Mouse (Mus musculus) limb, embryonic 13.5 days (tissue): ENCODE measurements around the gene Snapin. TPM values are rescaled to one million over a fixed set of nuclear protein-coding genes. Genes with fewer than 3 reads are reported as not detected.

Experiments
- ATAC-seq: fragments of 200-750 bp; cut with Nextera tagmentation; 2 replicates; pipeline ENCODE4 v1.8.0; 2017; ENCODE audit warnings: low read depth, moderate number of reproducible peaks, moderate TSS enrichment; ENCODE audit not compliant: low FRiP score
- H3K27ac ChIP-seq: fragments of 300-500 bp; sonication (generic); 2 replicates; pipeline ENCODE4 v1.5.1; 2015; ENCODE audit warnings: inconsistent platforms, mild to moderate bottlenecking, moderate library complexity
- H3K27me3 ChIP-seq: fragments of 300-500 bp; sonication (generic); 2 replicates; pipeline ENCODE4 v1.6.1; 2015; ENCODE audit warnings: mild to moderate bottlenecking, inconsistent platforms
- H3K36me3 ChIP-seq: fragments of 300-500 bp; sonication (generic); 2 replicates; pipeline ENCODE4 v1.6.1; 2015; ENCODE audit warnings: inconsistent platforms, mild to moderate bottlenecking, moderate library complexity
- H3K4me1 ChIP-seq: fragments of 300-500 bp; sonication (generic); 2 replicates; pipeline ENCODE4 v1.6.1; 2015; ENCODE audit warnings: inconsistent platforms
- H3K4me2 ChIP-seq: fragments of 300-500 bp; sonication (generic); replicated peaks from 2 replicates; pipeline ENCODE4 v1.6.1; 2015; ENCODE audit warnings: inconsistent platforms, mild to moderate bottlenecking, moderate library complexity
- H3K4me3 ChIP-seq: fragments of 300-500 bp; sonication (generic); 2 replicates; pipeline ENCODE4 v1.5.1; 2015; ENCODE audit warnings: moderate library complexity, mild to moderate bottlenecking, inconsistent platforms
- H3K9ac ChIP-seq: fragments of 300-500 bp; sonication (generic); 2 replicates; pipeline ENCODE4 v1.6.1; 2015; ENCODE audit warnings: mild to moderate bottlenecking, inconsistent platforms
- H3K9me3 ChIP-seq: fragments of 300-500 bp; sonication (generic); 2 replicates; pipeline ENCODE4 v1.6.1; 2016; ENCODE audit warnings: inconsistent platforms
- WGBS: fragments of 180-500 bp; shearing (Covaris S2); methylation state at CpG from one replicate; pipeline ENCODE4 v1.1.7; 2015; 5-methylcytosine and 5-hydroxymethylcytosine counted together
- polyA plus RNA-seq: library from polyadenylated mRNA; unstranded; fragments of >200 nt; fragmentation: Nextera tagmentation; extraction: Ambion mirVana; gene quantifications from 2 replicates; pipeline ENCODE4 v1.2.1, GENCODE M21; 2015

Snapin gene
- 83.1 and 85.4 TPM in 2 replicates for polyA plus RNA-seq

GRCm38 (mm10) chr3:90490696-90491256, at the start of gene Snapin:
Gene Snapin, minus strand, starts transcription at chr3:90491033.
- Histone ChIP-seq H3K4me3 (peak within 1 kb of the TSS; percentile 73), H3K9me3 (no peaks in the 10 kb centered on the region), H3K9ac (peak within 1 kb of the TSS; percentile 73), H3K27me3 (no peaks in the 10 kb centered on the region), H3K4me1 (peaks cover 9% of the 10 kb centered on the region), H3K36me3 (peaks cover 43% of the 10 kb centered on the region), H3K4me2 (peak within 1 kb of the TSS; percentile 71), H3K27ac (no peak within 1 kb of the TSS; the same call in 1 of the 2 replicates)
- ATAC-seq, result peak; percentile 98
- under 1% methylated on average over 37 of the region's 37 CpGs for WGBS

DNA sequence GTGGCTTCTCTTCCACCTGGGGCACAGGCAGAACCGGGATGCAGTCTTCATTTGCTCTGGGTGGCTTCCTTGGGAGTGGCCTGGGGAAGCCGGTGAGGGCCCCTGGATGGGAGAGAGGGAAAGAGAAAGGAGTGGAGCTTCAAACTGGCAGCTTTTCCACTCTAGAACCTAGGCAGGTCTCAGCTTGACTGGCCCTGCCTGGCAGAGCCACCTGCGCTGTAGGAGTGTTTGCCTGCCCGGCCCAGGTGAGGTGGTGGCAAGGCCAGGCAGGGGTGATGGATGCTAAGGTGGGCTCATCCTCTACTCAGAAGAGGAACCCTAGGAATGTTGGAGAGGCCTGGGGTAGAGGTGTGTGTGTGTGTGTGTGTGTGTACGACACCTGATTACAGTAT, 47.1 kb upstream of the Snapin start:
- Histone ChIP-seq H3K9me3 (no peaks in the 10 kb centered on the region), H3K4me2 (peak overlapping the region; percentile 41), H3K27ac (no peak overlapping the region), H3K36me3 (no peaks in the 10 kb centered on the region), H3K9ac (peak overlapping the region; percentile 45; the same call in 1 of the 2 replicates), H3K4me1 (peaks cover 9% of the 10 kb centered on the region; the same call in 1 of the 2 replicates), H3K27me3 (0 out of 2 replicates have a peak, but pooled peaks cover 4% of the 10 kb centered on the region), H3K4me3 (no peak overlapping the region)
- ATAC-seq, result no peak
- 77% methylated on average over 5 of the region's 5 CpGs for WGBS

GRCm38 (mm10) chr3:90537141-90537904, 46.5 kb upstream of the Snapin start, which contains the start of gene S100a16:
Gene S100a16, plus strand, starts transcription at chr3:90537254.
- no peak within 1 kb of the TSS for H3K27ac ChIP-seq
- peaks cover 9% of the 10 kb centered on the region; the same call in 1 of the 2 replicates for H3K4me1 ChIP-seq
- no peaks in the 10 kb centered on the region for H3K9me3 ChIP-seq
- H3K9ac ChIP-seq, result peak within 1 kb of the TSS; percentile 45; the same call in 1 of the 2 replicates
- peak within 1 kb of the TSS; percentile 41 for H3K4me2 ChIP-seq
- peak within 1 kb of the TSS; percentile 11; the same call in 1 of the 2 replicates for H3K4me3 ChIP-seq
- peak; percentile 58; the same call in 1 of the 2 replicates for ATAC-seq
- 43% methylated on average over 10 of the region's 10 CpGs for WGBS
- no peaks in the 10 kb centered on the region for H3K36me3 ChIP-seq
- 0 out of 2 replicates have a peak, but pooled peaks cover 4% of the 10 kb centered on the region for H3K27me3 ChIP-seq

DNA sequence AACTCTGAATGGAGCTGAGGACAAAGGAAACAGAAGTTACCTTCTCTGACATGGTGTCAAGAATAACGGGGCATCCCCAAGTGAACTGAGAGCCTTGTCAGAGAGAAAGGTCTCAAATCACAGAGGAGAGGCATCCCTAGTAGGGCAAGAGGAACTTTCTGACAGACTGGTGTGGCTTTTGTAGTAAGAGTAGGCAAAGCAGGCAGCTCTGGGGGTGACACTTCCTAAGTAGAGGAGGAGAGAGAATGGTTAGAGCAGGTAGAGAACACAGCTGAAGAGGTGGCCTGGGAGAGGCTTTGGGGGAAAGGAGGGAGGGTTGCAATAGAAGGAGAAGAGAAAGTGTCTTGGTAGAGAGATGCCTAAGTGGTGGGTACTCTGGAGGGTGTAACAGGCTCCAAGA, 44.6 kb upstream of the Snapin start:
- Histone ChIP-seq H3K9ac (no peak overlapping the region), H3K9me3 (no peaks in the 10 kb centered on the region), H3K4me3 (no peak overlapping the region), H3K27ac (no peak overlapping the region), H3K4me1 (peaks cover 9% of the 10 kb centered on the region; the same call in 1 of the 2 replicates), H3K27me3 (0 out of 2 replicates have a peak, but pooled peaks cover 4% of the 10 kb centered on the region), H3K4me2 (no peak overlapping the region), H3K36me3 (no peaks in the 10 kb centered on the region)
- WGBS, result 73% methylated on average over 1 of the region's 1 CpGs
- no peak for ATAC-seq

GRCm38 (mm10) chr3:90531713-90532112, 40.9 kb upstream of the Snapin start:
- no peaks in the 10 kb centered on the region for H3K27me3 ChIP-seq
- H3K27ac ChIP-seq, result no peak overlapping the region
- no peaks in the 10 kb centered on the region for H3K9me3 ChIP-seq
- no peaks in the 10 kb centered on the region for H3K4me1 ChIP-seq
- H3K36me3 ChIP-seq, result no peaks in the 10 kb centered on the region
- no peak overlapping the region for H3K9ac ChIP-seq
- H3K4me2 ChIP-seq, result no peak overlapping the region
- whole genome bisulfite sequencing, result 61% methylated on average over 5 of the region's 5 CpGs
- no peak overlapping the region for H3K4me3 ChIP-seq
- ATAC-seq, result no peak

DNA sequence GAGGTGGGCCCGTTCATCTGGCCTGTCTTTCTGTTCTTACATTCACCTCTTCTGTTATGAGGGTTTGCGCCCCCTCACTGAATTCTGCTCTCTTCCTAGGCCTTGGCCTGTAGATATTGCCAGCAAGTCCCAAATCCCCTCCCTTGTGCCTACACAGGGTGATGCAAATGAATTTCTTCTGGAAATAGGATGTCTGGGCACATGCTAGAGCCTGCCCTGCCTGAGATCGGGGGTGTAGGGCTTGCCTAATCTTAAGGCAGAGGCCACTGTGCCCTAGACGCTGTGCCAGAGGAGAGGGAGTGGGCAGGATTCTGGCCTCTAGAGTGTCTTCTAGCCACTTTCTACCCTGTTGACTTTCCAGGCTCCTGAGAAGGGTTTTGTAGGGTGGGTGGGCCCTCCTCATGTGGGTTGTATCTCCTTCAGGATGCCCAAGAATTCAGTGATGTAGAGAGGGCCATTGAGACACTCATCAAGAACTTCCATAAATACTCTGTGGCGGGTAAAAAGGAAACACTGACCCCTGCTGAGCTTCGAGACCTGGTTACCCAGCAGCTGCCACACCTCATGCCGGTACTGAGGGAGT, 36.5 kb upstream of the Snapin start:
- WGBS, result 86% methylated on average over 7 of the region's 7 CpGs
- Histone ChIP-seq H3K9me3 (no peaks in the 10 kb centered on the region), H3K4me3 (no peak overlapping the region), H3K27ac (no peak overlapping the region), H3K36me3 (no peaks in the 10 kb centered on the region), H3K9ac (no peak overlapping the region), H3K27me3 (no peaks in the 10 kb centered on the region), H3K4me1 (no peaks in the 10 kb centered on the region), H3K4me2 (no peak overlapping the region)
- ATAC-seq, result no peak

- ATAC-seq, result no peak
Measured at GRCm38 (mm10) chr3:90526580-90526979, 35.7 kb upstream of the Snapin start, which contains the start of gene S100a14. Gene S100a14, plus strand, starts transcription at chr3:90526856.

DNA sequence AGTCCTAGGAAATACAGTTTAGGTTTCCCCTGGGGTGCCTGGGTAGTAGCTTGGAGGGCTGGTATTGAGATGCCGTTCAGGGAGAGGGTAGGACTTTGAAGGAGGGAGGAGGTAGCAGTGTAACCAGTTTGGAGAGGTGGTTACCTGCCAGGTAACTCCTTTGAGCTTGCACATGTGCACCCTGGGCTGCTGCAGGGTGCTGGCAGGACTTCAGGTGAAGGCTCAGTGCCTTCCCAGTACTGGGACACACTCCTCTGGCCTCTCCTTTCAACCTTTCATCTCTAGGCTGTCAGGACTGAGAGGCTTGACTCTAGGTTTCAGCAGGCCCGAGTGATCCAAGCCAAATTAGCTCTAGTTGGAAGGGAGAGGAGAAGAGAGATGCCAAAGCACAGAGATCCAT, 35.2 kb upstream of the Snapin start:
- no peak for ATAC-seq
- H3K9me3 ChIP-seq, result no peaks in the 10 kb centered on the region
- H3K27ac ChIP-seq, result no peak overlapping the region

More at GRCm38 (mm10) chr3:90526580-90526979, 35.7 kb upstream of the Snapin start, which contains the start of gene S100a14:
- Histone ChIP-seq H3K4me3 (no peak within 1 kb of the TSS), H3K4me2 (no peak within 1 kb of the TSS), H3K27me3 (no peaks in the 10 kb centered on the region), H3K27ac (no peak within 1 kb of the TSS), H3K9ac (no peak within 1 kb of the TSS), H3K4me1 (no peaks in the 10 kb centered on the region), H3K9me3 (no peaks in the 10 kb centered on the region), H3K36me3 (no peaks in the 10 kb centered on the region)
- WGBS, result 57% methylated on average over 5 of the region's 5 CpGs

GRCm38 (mm10) chr3:90525421-90525820, 34.6 kb upstream of the Snapin start:
- no peak for ATAC-seq
- WGBS, result 68% methylated on average over 4 of the region's 4 CpGs
- H3K4me1 ChIP-seq, result no peaks in the 10 kb centered on the region
- H3K27me3 ChIP-seq, result no peaks in the 10 kb centered on the region
- no peak overlapping the region for H3K4me3 ChIP-seq
- no peak overlapping the region for H3K4me2 ChIP-seq
- H3K36me3 ChIP-seq, result no peaks in the 10 kb centered on the region
- no peak overlapping the region for H3K27ac ChIP-seq
- no peak overlapping the region for H3K9ac ChIP-seq
- H3K9me3 ChIP-seq, result no peaks in the 10 kb centered on the region

More for the DNA sequence above, 35.2 kb upstream of the Snapin start:
- no peaks in the 10 kb centered on the region for H3K36me3 ChIP-seq
- H3K4me2 ChIP-seq, result no peak overlapping the region
- no peaks in the 10 kb centered on the region for H3K27me3 ChIP-seq
- no peak overlapping the region for H3K4me3 ChIP-seq
- H3K4me1 ChIP-seq, result no peaks in the 10 kb centered on the region
- no peak overlapping the region for H3K9ac ChIP-seq
- WGBS, result 75% methylated on average over 2 of the region's 2 CpGs

- 81% methylated on average over 4 of the region's 4 CpGs for WGBS
- Histone ChIP-seq H3K27ac (no peak overlapping the region), H3K9ac (no peak overlapping the region), H3K36me3 (no peaks in the 10 kb centered on the region), H3K4me1 (peaks cover 17% of the 10 kb centered on the region), H3K27me3 (peaks cover 14% of the 10 kb centered on the region), H3K4me2 (no peak overlapping the region), H3K9me3 (no peaks in the 10 kb centered on the region), H3K4me3 (no peak overlapping the region)
- ATAC-seq, result no peak
Measured at GRCm38 (mm10) chr3:90517711-90518110, 26.9 kb upstream of the Snapin start.

DNA sequence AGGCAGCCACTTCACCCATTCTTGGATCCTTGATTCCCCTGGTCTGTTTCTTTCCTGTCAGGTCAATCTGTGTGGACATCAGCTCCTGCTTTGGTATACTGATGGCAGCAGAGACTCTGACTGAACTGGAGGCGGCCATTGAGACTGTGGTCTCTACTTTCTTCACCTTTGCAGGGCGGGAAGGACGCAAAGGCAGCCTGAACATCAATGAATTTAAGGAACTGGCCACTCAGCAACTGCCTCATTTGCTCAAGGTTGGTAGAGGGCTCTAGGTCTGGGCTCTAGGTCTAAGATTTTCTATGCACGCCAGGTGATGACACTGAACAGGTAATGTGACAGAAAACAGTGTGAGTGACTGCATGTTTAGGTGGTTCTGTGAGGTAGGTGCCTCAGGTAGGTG, 25.0 kb upstream of the Snapin start:
- no peak overlapping the region for H3K27ac ChIP-seq
- H3K27me3 ChIP-seq, result peaks cover 19% of the 10 kb centered on the region
- no peak overlapping the region for H3K9ac ChIP-seq
- no peaks in the 10 kb centered on the region for H3K9me3 ChIP-seq
- no peak for ATAC-seq
- 87% methylated on average over 4 of the region's 4 CpGs for WGBS
- H3K4me1 ChIP-seq, result peaks cover 17% of the 10 kb centered on the region
- no peaks in the 10 kb centered on the region for H3K36me3 ChIP-seq
- H3K4me2 ChIP-seq, result peak overlapping the region; percentile 81; the same call in 1 of the 2 replicates
- no peak overlapping the region for H3K4me3 ChIP-seq

GRCm38 (mm10) chr3:90515242-90515641, 24.4 kb upstream of the Snapin start:
- peaks cover 17% of the 10 kb centered on the region for H3K4me1 ChIP-seq
- 50% methylated on average over 1 of the region's 1 CpGs for WGBS
- peak overlapping the region; percentile 81 for H3K4me2 ChIP-seq
- H3K9ac ChIP-seq, result peak overlapping the region; percentile 66
- no peaks in the 10 kb centered on the region for H3K36me3 ChIP-seq
- no peak for ATAC-seq
- H3K4me3 ChIP-seq, result peak overlapping the region; percentile 43
- H3K9me3 ChIP-seq, result no peaks in the 10 kb centered on the region
- peaks cover 19% of the 10 kb centered on the region for H3K27me3 ChIP-seq
- no peak overlapping the region for H3K27ac ChIP-seq
